Mouse (Mus musculus) CH12.LX (cell line): Measurements from ENCODE around the gene Churc1. TPM values are rescaled to one million over a fixed set of nuclear protein-coding genes. Genes with fewer than 3 reads are reported as not detected.

Experiments
- DNase-seq: peaks from one replicate; pipeline ENCODE4 v3.0.0-alpha.2; 2013; ENCODE audit errors: extremely low read depth
- H3K27ac ChIP-seq: 2 replicates; pipeline ENCODE4 v1.5.1; 2012; ENCODE audit warnings: low read depth, mild to moderate bottlenecking, control low read depth, moderate library complexity; ENCODE audit not compliant: insufficient read depth
- H3K27me3 ChIP-seq: replicated peaks from 2 replicates; pipeline ENCODE3; 2012; ENCODE audit warnings: inconsistent platforms
- H3K36me3 ChIP-seq, 2 experiments: replicated peaks in 1 of 2; 2 replicates each; pipeline versions ENCODE3 to v1.6.1; 2012; ENCODE audit warnings: inconsistent platforms in 1 of 2, low read length in 1 of 2, mild to moderate bottlenecking in 1 of 2, mixed read lengths in 1 of 2, moderate library complexity in 1 of 2; ENCODE audit not compliant: control insufficient read depth in 1 of 2, insufficient read depth in 1 of 2
- H3K4me1 ChIP-seq, 2 experiments: 2 replicates each; pipeline ENCODE4 v1.6.1; 2012; ENCODE audit warnings: inconsistent platforms in 1 of 2, moderate library complexity in 1 of 2; ENCODE audit not compliant: insufficient read depth in 2 of 2, control insufficient read depth in 1 of 2
- H3K4me2 ChIP-seq: 2 replicates; pipeline ENCODE4 v1.6.1; 2012; ENCODE audit warnings: low read depth, mild to moderate bottlenecking, control low read depth; ENCODE audit not compliant: poor library complexity, insufficient read depth, severe bottlenecking
- H3K4me3 ChIP-seq, 3 experiments: fragments of 150-350 bp in 1 of 3; sonication (generic) in 1 of 3; replicated peaks in 1 of 3; 2 replicates each; pipeline versions ENCODE3 to v1.5.1; 2011 to 2012; ENCODE audit warnings: low read depth in 2 of 3, low read length in 2 of 3, mild to moderate bottlenecking in 2 of 3, moderate library complexity in 2 of 3, control low read depth in 1 of 3, improper control_type of control experiment in 1 of 3, inconsistent platforms in 1 of 3, mixed read lengths in 1 of 3; ENCODE audit not compliant: poor library complexity in 1 of 3
- H3K79me2 ChIP-seq: replicated peaks from 2 replicates; pipeline ENCODE4 v1.6.1; 2012; ENCODE audit warnings: mild to moderate bottlenecking, moderate library complexity; ENCODE audit not compliant: control insufficient read depth, poor library complexity, insufficient read depth, severe bottlenecking; ENCODE audit errors: extremely low read depth
- H3K9ac ChIP-seq: 2 replicates; pipeline ENCODE4 v1.6.1; 2012; ENCODE audit warnings: low read depth, mild to moderate bottlenecking, control low read depth, moderate library complexity; ENCODE audit not compliant: insufficient read depth
- H3K9me3 ChIP-seq: replicated peaks from 2 replicates; pipeline ENCODE3; 2012; ENCODE audit warnings: low read length, inconsistent platforms, mixed read lengths
- BHLHE40 ChIP-seq: IDR thresholded peaks from 2 replicates; pipeline ENCODE4 v1.6.1; 2011; ENCODE audit warnings: mild to moderate bottlenecking, low read depth, low read length, improper control_type of control experiment
- CTCF ChIP-seq, 2 experiments: IDR thresholded peaks in 1 of 2; conservative IDR thresholded peaks in 1 of 2; 2 replicates each; pipeline ENCODE4 v1.5.1; 2011 to 2012; ENCODE audit warnings: low read depth in 2 of 2, low read length in 2 of 2, improper control_type of control experiment in 1 of 2, inconsistent platforms in 1 of 2, mild to moderate bottlenecking in 1 of 2, moderate library complexity in 1 of 2
- E2F4 ChIP-seq: IDR thresholded peaks from 2 replicates; pipeline ENCODE4 v1.6.1; 2011; ENCODE audit warnings: low read depth, low read length, improper control_type of control experiment; ENCODE audit not compliant: insufficient replicate concordance
- ELF1 ChIP-seq: IDR thresholded peaks from 2 replicates; pipeline ENCODE4 v1.6.1; 2014; ENCODE audit warnings: low read depth, mild to moderate bottlenecking, inconsistent platforms, low read length, improper control_type of control experiment
- EP300 ChIP-seq: IDR thresholded peaks from 2 replicates; pipeline ENCODE4 v1.6.1; 2011; ENCODE audit warnings: low read length, improper control_type of control experiment
- ETS1 ChIP-seq: conservative IDR thresholded peaks from 2 replicates; pipeline ENCODE4 v1.6.1; 2012; ENCODE audit warnings: low read depth, mild to moderate bottlenecking, inconsistent platforms, low read length, improper control_type of control experiment, moderate library complexity
- HCFC1 ChIP-seq: IDR thresholded peaks from 2 replicates; pipeline ENCODE4 v1.6.1; 2012; ENCODE audit warnings: low read depth, mild to moderate bottlenecking, inconsistent platforms, low read length, improper control_type of control experiment
- KAT2A ChIP-seq: IDR thresholded peaks from 2 replicates; pipeline ENCODE4 v1.6.1; 2012; ENCODE audit warnings: low read length, improper control_type of control experiment, inconsistent platforms; ENCODE audit not compliant: insufficient replicate concordance
- MAFK ChIP-seq: IDR thresholded peaks from 2 replicates; pipeline ENCODE4 v1.6.1; 2011; ENCODE audit warnings: low read length, improper control_type of control experiment; ENCODE audit not compliant: insufficient replicate concordance
- MAX ChIP-seq: IDR thresholded peaks from 2 replicates; pipeline ENCODE4 v1.6.1; 2011; ENCODE audit warnings: low read length, improper control_type of control experiment
- MEF2A ChIP-seq: IDR thresholded peaks from 2 replicates; pipeline ENCODE4 v1.6.1; 2014; ENCODE audit warnings: low read depth, mild to moderate bottlenecking, inconsistent platforms, low read length, improper control_type of control experiment, borderline replicate concordance
- MYC ChIP-seq: IDR thresholded peaks from 2 replicates; pipeline ENCODE4 v1.6.1; 2011; ENCODE audit warnings: low read depth, mild to moderate bottlenecking, improper control_type of control experiment, low read length
- NELFE ChIP-seq: IDR thresholded peaks from 2 replicates; pipeline ENCODE4 v1.6.1; 2011; ENCODE audit warnings: low read depth, low read length, improper control_type of control experiment
- PAX5 ChIP-seq: IDR thresholded peaks from 2 replicates; pipeline ENCODE4 v1.6.1; 2012; ENCODE audit warnings: low read length, inconsistent platforms, mixed read lengths
- POLR2A ChIP-seq: IDR thresholded peaks from 2 replicates; pipeline ENCODE4 v1.6.1; 2011; ENCODE audit warnings: low read depth, mild to moderate bottlenecking, improper control_type of control experiment, low read length
- POLR2AphosphoS2 ChIP-seq: IDR thresholded peaks from 2 replicates; pipeline ENCODE4 v1.6.1; 2011; ENCODE audit warnings: low read depth, low read length, improper control_type of control experiment
- SIN3A ChIP-seq: IDR thresholded peaks from 2 replicates; pipeline ENCODE4 v1.6.1; 2012; ENCODE audit warnings: low read length, improper control_type of control experiment, inconsistent platforms
- USF2 ChIP-seq: conservative IDR thresholded peaks from 2 replicates; pipeline ENCODE4 v1.6.1; 2011; ENCODE audit warnings: low read depth, low read length, improper control_type of control experiment
- ZKSCAN1 ChIP-seq: IDR thresholded peaks from 2 replicates; pipeline ENCODE4 v1.6.1; 2012; ENCODE audit warnings: low read depth, inconsistent platforms, low read length, improper control_type of control experiment, borderline replicate concordance
- ZMIZ1 ChIP-seq: IDR thresholded peaks from 2 replicates; pipeline ENCODE4 v1.6.1; 2012; ENCODE audit warnings: low read depth, mild to moderate bottlenecking, inconsistent platforms, low read length, improper control_type of control experiment
- dilution Hi-C: fragments of 300-500 bp; cut with MboI; formaldehyde crosslinking; loops from 2 replicates; pipeline ENCODE4 v1.14.3; 2020; ENCODE audit warnings: low sequenced_read_pairs; ENCODE audit not compliant: extremely low pct_unique_long_range_greater_than_20kb, extremely low pct_ligation_motif_present
- in situ Hi-C: fragments of 300-500 bp; cut with MboI; formaldehyde crosslinking; loops from 3 replicates; pipeline ENCODE4 v1.14.3; 2019; ENCODE audit warnings: low sequenced_read_pairs, low pct_ligation_motif_present, low pct_unique_long_range_greater_than_20kb, mixed read lengths
- polyA plus RNA-seq: library from polyadenylated mRNA; unstranded; fragments of >175 nt; gene quantifications from 2 replicates; pipeline ENCODE4 v1.2.1, GENCODE M21; 2012; ENCODE audit warnings: low read depth; ENCODE audit not compliant: insufficient read length
- total RNA-seq, 2 experiments: library from RNA; depleted of rRNA; stranded (reverse); fragments of 300-350 nt in 1 of 2; fragments of >200 nt in 1 of 2; gene quantifications; 2 replicates each; pipeline ENCODE4 v1.2.3; 2012 to 2014

Gene Churc1
- total and polyA plus RNA-seq, 3 experiments = 48.9 to 160 (median 87.1) TPM

- Histone ChIP-seq H3K4me1 (peaks cover 4 to 5% of the 10 kb centered on the region in 2 experiments; a peak in 2 of 4 replicates), H3K4me2 (no peak overlapping the region), H3K9me3 (no peaks in the 10 kb centered on the region), H3K27me3 (peaks cover 17% of the 10 kb centered on the region), H3K79me2 (no peaks in the 10 kb centered on the region), H3K9ac (no peak overlapping the region), H3K36me3 (no peaks in the 10 kb centered on the region), H3K4me3 (no peak overlapping the region), H3K27ac (no peak overlapping the region)
- no peak for TF ChIP-seq USF2
- no peak for TF ChIP-seq MYC
- no peak for TF ChIP-seq KAT2A
- no peak for DNase-seq
- dilution Hi-C loops (no loop called here), in situ Hi-C loops (no loop called here)
These were observed 48.2 kb downstream of the Churc1 start for GRCm38 (mm10) chr12:76813543-76813942.

GRCm38 (mm10) chr12:76814120-76814519 is 48.8 kb downstream of the Churc1 start:
- peaks cover 4 to 5% of the 10 kb centered on the region in 2 experiments; a peak in 2 of 4 replicates for H3K4me1 ChIP-seq
- H3K27ac ChIP-seq = no peak overlapping the region
- no peak overlapping the region for H3K4me3 ChIP-seq
- H3K36me3 ChIP-seq = no peaks in the 10 kb centered on the region
- H3K4me2 ChIP-seq = no peak overlapping the region
- TF ChIP-seq POLR2A (no peak), ZKSCAN1 (no peak), EP300 (no peak), CTCF (conservative IDR thresholded peaks at IDR 0.05 in 1 of 2, IDR thresholded peaks at IDR 0.05 in 1 of 2; ENCODE audit: low read depth in 2 of 2, low read length in 2 of 2) (no peak), E2F4 (no peak)
- H3K27me3 ChIP-seq = peaks cover 20% of the 10 kb centered on the region
- DNase-seq = no peak
- dilution Hi-C loops = no loop called here
- no peak overlapping the region for H3K9ac ChIP-seq
- no peaks in the 10 kb centered on the region for H3K9me3 ChIP-seq
- H3K79me2 ChIP-seq = no peaks in the 10 kb centered on the region
- in situ Hi-C loops = no loop called here

- Histone ChIP-seq H3K9ac (no peak overlapping the region), H3K4me2 (no peak overlapping the region), H3K4me1 (peaks cover 4 to 5% of the 10 kb centered on the region in 2 experiments; a peak in 2 of 4 replicates), H3K27ac (no peak overlapping the region), H3K9me3 (no peaks in the 10 kb centered on the region), H3K79me2 (no peaks in the 10 kb centered on the region), H3K27me3 (peaks cover 45% of the 10 kb centered on the region), H3K36me3 (no peaks in the 10 kb centered on the region), H3K4me3 (no peak overlapping the region)
- TF ChIP-seq MAFK (no peak), KAT2A (no peak), PAX5 (no peak), ETS1 (no peak), HCFC1 (no peak), BHLHE40 (no peak), ELF1 (no peak), MEF2A (no peak), ZMIZ1 (no peak), POLR2AphosphoS2 (no peak), EP300 (no peak), MAX (no peak), SIN3A (no peak), MYC (no peak), NELFE (no peak)
- dilution Hi-C loops = no loop called here
- in situ Hi-C loops = no loop called here
- no peak for DNase-seq
These were observed 51.4 kb downstream of the Churc1 start for GRCm38 (mm10) chr12:76816720-76817119.
